Mouse (Mus musculus) lung, postnatal 14 days (tissue): ENCODE measurements around the gene 1500009L16Rik.

Experiments
- DNase-seq: peaks from one replicate; pipeline ENCODE4 v3.0.0; 2021

1500009L16Rik gene

GRCm38 (mm10) chr10:83722579-83723031 lies at the start of gene 1500009L16Rik:
Gene 1500009L16Rik (plus strand): TSS chr10:83722865.
- DNase-seq = peak; percentile 70

- no peak for DNase-seq
Measured at GRCm38 (mm10) chr10:83681334-83681733, 41.3 kb upstream of the 1500009L16Rik start.

GRCm38 (mm10) chr10:83688215-83688614 lies 34.5 kb upstream of the 1500009L16Rik start:
- no peak for DNase-seq

- no peak for DNase-seq
Measured at GRCm38 (mm10) chr10:83692175-83692895, 30.3 kb upstream of the 1500009L16Rik start.

- no peak for DNase-seq
Measured at GRCm38 (mm10) chr10:83696226-83696625, 26.4 kb upstream of the 1500009L16Rik start.

- DNase-seq = no peak
Measured at GRCm38 (mm10) chr10:83706628-83707027, 16.0 kb upstream of the 1500009L16Rik start.

GRCm38 (mm10) chr10:83709920-83710319 lies 12.7 kb upstream of the 1500009L16Rik start:
- no peak for DNase-seq

GRCm38 (mm10) chr10:83711769-83712168 lies 10.9 kb upstream of the 1500009L16Rik start:
- no peak for DNase-seq

- no peak for DNase-seq
Measured at GRCm38 (mm10) chr10:83718855-83719474, 3.7 kb upstream of the 1500009L16Rik start.

- peak; percentile 27 for DNase-seq
Measured at GRCm38 (mm10) chr10:83723055-83723454, 390 bp downstream of the 1500009L16Rik start.

- DNase-seq = no peak
Measured at GRCm38 (mm10) chr10:83724351-83725059, 1.8 kb downstream of the 1500009L16Rik start.

GRCm38 (mm10) chr10:83726164-83726563 lies 3.5 kb downstream of the 1500009L16Rik start:
- DNase-seq = peak; percentile 61

- no peak for DNase-seq
Measured at GRCm38 (mm10) chr10:83727846-83728245, 5.2 kb downstream of the 1500009L16Rik start.

GRCm38 (mm10) chr10:83728529-83728928 lies 5.9 kb downstream of the 1500009L16Rik start:
- no peak for DNase-seq

- no peak for DNase-seq
Measured at GRCm38 (mm10) chr10:83729076-83729475, 6.4 kb downstream of the 1500009L16Rik start.

- peak; percentile 94 for DNase-seq
Measured at GRCm38 (mm10) chr10:83729492-83729891, 6.8 kb downstream of the 1500009L16Rik start.

- no peak for DNase-seq
Measured at GRCm38 (mm10) chr10:83733725-83734124, 11.1 kb downstream of the 1500009L16Rik start.

- DNase-seq = no peak
Measured at GRCm38 (mm10) chr10:83738996-83739655, 16.5 kb downstream of the 1500009L16Rik start.

GRCm38 (mm10) chr10:83744656-83745055 lies 22.0 kb downstream of the 1500009L16Rik start:
- peak; percentile 48 for DNase-seq

- DNase-seq = no peak
Measured at GRCm38 (mm10) chr10:83753056-83753455, 30.4 kb downstream of the 1500009L16Rik start.

GRCm38 (mm10) chr10:83757343-83757962 lies 34.8 kb downstream of the 1500009L16Rik start:
- peak; percentile 19 for DNase-seq

- DNase-seq = no peak
Measured at GRCm38 (mm10) chr10:83758732-83759131, 36.1 kb downstream of the 1500009L16Rik start.

- no peak for DNase-seq
Measured at GRCm38 (mm10) chr10:83760535-83760934, 37.9 kb downstream of the 1500009L16Rik start.
